Mouse (Mus musculus): ENCODE data around the gene Tmem60. TPM values are rescaled to one million over a fixed set of nuclear protein-coding genes. Genes with fewer than 3 reads are reported as not detected.
A peak's percentile ranks its signal among the peaks of the same experiment; 100 is the strongest.

Gene Tmem60
- 10 to 100 TPM; 22.0 to 22.4 TPM for total RNA-seq (2021)

DNA sequence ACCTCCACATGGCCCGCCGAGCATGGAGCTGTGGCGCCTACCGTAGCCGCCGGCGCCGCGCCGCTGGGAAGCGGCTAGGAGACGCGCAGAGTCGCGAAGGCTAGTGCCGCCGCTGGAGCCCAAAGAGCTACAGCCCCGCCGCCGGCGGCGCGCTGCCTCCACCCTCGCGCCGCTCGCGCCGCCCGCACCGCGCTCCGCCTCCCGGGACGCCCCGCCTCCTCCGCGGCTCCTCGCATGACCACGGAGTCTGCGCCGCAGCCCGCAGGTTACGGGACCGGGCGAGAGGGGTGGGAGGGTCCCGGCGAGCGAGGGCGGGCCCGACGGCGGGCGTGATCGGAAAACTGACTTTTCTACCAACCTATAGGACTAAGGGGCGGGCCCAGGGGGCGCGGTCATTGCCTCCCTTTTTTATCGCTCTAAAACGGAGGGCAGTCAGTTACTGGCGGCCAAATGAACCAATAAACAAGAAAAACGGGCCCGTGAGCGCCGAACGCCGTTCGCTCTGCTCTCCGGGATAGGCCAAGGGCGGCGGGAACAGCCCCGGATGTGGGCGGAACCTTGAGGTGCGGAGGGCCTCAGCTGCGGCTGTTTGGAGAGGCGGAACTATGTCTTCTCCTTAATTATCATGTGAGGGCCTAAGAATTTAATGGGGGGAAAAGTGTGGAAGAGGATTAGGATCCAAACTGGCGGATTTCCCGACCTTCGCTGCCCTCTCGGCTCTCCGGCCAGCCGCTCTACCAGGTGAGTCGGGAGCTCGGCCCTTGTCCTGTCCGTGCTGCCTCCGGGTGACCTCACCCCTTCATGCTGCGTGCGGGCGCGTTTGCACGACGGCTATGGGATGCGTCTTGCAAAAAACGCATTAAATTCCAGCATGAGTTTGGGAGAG, at the start of gene Tmem60, which contains the start of gene Phtf2:
TSS of gene Tmem60 (plus strand) at position 277 of the 886 bp plus-strand sequence.
TSS of gene Phtf2 (minus strand) at position 210 of the 886 bp plus-strand sequence.
- DNase-seq = peak; percentile 99

GRCm38 (mm10) chr5:20834399-20834798, 47.6 kb upstream of the Tmem60 start:
- no peak for DNase-seq

GRCm38 (mm10) chr5:20837082-20837481, 44.9 kb upstream of the Tmem60 start:
- DNase-seq = no peak

- DNase-seq = no peak
Measured at GRCm38 (mm10) chr5:20843405-20843804, 38.6 kb upstream of the Tmem60 start.

- DNase-seq = no peak
Measured at GRCm38 (mm10) chr5:20843816-20844215, 38.2 kb upstream of the Tmem60 start.

- DNase-seq = no peak
Measured at GRCm38 (mm10) chr5:20847010-20847409, 35.0 kb upstream of the Tmem60 start.

GRCm38 (mm10) chr5:20855066-20855465, 26.9 kb upstream of the Tmem60 start:
- no peak for DNase-seq

GRCm38 (mm10) chr5:20858404-20858803, 23.6 kb upstream of the Tmem60 start:
- DNase-seq = no peak

DNA sequence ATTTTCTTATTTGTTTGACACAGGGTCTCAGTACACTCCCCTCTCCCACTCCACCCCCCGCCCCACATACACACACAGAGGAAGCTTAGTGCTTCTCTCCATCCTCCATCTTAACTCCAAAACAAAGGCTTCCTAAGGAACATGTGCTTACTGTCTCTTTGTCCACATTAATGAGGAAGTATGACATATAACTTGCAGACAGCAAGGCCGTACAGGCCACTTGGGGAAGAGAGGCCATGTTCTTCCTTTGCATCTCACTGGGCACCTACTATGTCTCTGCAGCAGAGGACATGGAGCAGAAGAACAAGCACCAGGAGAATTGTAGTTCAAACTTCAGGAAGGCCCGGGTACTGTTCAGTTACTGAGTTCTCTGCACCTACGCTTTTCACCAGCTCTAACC, 21.4 kb upstream of the Tmem60 start:
- no peak for DNase-seq

GRCm38 (mm10) chr5:20861901-20862300, 20.1 kb upstream of the Tmem60 start:
- no peak for DNase-seq

DNA sequence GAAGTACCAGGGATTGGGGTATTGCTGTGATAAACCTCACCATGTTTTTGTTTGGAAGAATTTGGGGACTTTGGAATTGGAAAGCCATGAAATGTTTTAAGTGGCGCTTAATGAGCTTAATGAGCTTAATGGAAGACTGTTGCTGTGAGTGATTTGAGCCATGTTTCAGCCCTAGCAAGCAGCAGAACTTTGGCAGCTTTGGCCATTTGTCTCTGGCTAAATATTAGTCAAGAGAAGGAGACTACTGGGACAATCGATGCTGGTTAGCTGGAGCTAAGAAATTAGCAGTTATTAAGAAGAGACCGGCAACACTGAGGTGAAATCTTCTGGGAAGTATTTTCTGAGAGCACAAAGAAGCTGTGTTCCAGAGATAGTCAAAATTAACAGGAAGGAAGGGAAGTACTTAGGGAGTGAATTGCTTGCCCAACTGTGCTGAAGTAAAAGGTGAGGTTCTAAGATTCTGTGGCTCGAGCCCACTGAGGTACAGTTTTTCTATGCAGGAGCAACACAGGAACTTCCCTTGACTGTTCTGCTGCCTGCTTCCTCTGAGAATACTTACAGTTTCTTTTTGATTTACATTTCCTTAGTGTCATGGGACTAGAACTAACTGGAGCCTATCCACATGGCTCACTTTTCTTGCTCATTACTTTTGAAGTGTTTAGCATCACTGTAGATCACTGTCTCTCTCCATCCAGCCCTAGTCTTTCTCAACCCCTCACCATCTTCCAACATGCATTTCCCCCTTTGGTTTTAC, 17.6 kb upstream of the Tmem60 start:
- DNase-seq = no peak

DNA sequence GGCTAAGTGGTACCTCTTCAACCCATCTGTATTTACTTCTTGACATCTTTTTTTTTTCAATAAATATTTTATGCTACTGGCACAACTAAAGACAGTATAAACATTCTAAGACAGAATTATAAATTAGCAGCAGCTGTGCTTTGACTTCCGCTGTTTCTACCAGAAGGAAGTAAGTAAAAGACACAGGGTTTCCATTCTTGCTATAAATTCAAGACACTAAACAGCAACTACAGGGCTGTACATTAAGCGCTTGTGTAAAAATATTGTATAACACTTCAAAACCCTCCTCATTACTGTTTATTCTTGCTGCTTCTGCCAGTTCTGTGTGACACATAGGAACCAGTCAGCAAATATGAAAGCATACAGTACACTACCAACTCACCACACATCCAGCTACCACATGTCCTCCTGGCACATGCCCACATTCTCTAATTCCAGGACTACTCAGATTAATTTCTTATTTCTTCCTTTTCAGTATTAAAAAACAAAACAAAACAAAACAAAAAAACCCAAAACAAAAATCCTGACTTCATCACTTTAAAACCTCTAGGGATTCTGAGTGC, 16.7 kb upstream of the Tmem60 start:
- no peak for DNase-seq

- DNase-seq = no peak
Measured at GRCm38 (mm10) chr5:20873146-20873545, 8.8 kb upstream of the Tmem60 start.

DNA sequence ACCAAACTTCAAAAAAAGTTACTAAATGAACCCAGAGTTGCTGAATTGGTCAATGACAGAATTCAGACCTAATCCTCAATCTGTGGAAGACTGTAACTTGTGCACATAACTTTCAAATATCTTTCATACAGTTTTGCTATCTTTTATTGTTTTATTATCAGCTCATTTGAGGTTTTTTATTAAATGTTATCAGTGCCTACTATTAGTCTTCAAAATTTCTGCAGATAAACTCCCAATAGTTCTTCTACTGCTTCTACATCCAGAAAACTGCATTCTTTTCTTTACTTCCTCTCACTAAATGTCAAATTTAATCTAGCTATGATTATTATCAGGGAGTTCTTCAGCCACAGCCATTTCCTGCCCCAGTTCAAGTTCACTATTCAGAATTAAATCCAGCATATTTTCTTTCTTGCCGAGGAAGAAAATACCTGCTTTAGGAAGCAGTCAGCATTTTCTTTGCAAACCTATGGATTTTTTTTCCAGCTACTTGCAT, 5.0 kb upstream of the Tmem60 start:
- no peak for DNase-seq

DNA sequence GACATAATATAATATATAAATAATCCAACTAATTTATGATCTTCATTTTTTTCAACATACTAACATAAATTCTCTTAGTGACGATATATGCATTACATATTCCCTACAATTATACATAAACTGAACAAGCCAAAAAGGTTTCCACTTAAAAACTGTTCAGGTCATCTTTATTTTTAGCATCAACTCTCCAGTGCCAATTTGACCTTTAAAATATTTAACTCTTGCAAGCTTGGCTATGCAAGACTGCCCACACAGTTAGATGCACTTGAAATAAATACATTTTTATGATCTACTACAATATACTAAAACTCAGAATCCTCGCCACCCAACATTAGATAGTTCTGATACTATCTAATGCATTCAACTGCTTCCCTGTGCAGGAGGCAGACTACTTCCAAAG, 1.6 kb upstream of the Tmem60 start:
- DNase-seq = no peak

DNA sequence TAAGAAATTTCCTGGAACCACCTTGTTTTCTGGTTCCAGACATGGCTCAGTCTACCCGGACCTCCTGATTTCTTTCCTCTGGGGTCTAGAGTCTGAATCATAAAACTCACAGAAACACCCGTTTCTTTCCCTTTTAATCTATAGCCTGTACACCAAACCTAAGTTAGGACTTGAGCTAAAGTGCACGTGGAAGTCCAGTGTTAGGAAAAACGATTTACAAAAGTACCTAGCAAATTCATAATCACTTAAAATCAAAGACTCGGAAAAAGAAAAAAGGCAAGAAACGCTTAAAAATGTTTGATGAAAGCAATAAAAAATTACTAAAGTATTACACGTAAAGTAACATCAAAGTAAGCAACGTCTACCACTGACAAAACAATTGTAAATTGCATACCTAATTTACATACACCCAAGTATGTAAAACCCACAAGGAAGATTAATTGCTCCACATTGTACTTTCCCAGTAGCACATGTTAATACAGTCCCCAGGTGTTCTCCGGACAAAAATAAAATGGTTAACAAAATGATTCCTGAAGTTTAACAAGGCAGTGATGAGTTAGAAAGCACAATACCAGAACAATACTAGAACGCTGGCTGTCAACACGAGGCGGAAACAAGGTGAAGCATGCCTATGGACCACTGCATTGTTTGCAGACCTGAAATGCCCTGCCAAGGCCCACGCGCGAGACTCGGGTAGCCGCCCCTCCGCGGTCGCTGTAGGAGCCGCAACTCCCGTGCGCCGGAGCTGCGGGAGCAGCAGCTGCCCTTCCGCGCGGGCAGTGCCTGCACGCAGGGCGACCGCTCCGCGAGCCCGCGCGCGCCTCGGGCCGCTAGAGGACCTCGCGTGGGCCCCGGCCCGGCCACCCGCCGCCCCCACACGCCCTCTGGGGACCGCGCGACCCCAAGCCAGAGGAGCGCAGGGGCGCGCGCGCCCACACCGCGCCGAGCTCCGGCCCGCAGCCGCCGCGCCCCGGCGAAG, 905 bp upstream of the Tmem60 start:
- peak; percentile 62 for DNase-seq

DNA sequence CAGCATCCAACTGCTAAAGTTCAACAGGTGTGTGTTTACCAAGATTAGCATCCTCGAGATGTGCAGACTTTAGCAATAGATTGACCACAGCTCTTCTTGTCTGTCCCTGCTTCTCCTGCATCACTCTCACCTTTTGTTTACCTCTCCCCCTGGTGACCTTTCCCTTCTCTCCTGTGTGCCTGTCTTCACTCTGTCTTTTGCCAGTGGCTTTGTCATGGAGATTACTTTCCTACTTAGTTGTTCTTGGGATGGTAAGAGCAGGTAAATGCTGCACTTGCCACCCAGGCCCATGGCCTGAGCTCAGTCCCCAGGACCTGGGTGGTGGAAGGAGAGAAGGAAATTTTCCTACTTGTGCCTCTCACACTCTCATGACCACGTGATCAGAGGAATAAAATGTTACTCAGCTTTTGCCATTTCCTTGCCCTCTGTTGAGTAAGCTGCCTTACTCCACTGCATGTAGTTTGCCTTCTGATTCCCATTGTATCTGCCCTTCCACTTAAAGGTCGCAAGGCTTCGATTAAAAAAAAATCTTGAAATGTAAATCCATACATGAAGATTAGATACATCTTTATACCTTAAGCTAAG, 2.1 kb downstream of the Tmem60 start:
- no peak for DNase-seq

DNA sequence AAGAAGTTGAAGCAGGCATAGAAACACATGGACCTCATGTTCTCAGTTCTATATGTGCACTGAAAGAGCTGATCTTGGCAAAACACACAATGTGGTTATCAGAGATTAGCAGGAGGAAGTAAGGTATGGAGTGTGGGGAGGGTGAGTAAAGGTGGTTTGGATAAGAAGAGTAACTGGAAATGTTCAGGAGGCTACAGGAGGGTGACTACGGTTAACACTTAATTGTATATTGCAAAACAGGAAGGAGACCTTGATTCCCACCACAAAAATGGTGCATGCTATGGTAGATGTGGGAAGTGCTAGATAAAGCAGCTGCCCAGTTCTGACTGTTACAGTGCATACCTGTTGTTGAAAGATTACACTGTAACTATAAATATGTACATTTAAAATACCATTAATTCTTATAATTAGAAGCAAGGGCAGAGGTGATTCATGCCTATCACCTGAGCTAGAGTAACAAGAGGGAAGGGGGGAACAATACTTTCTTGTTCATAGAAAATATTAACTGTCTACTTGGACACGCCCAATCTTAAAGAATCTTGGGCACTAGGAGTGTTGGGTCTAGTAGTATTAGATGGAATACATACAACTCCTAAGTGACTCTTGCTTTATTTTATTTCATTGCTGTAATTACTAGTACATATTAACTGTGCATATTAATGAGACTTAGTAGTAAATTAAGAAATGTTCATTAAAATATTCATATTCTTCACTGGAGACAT, 15.6 kb downstream of the Tmem60 start:
- DNase-seq = no peak

GRCm38 (mm10) chr5:20904647-20905046, 22.7 kb downstream of the Tmem60 start:
- DNase-seq = no peak

GRCm38 (mm10) chr5:20905437-20905836, 23.4 kb downstream of the Tmem60 start:
- no peak for DNase-seq

GRCm38 (mm10) chr5:20906191-20906590, 24.2 kb downstream of the Tmem60 start:
- no peak for DNase-seq

Measured in heart, postnatal 4 days (tissue).